Mouse (Mus musculus) spleen, adult 2 months (tissue): ENCODE results near the gene Sbno2.

Experiments used
- CTCF ChIP-seq: fragments of 200-500 bp; IDR thresholded peaks from 2 replicates; pipeline ENCODE4 v1.5.1; 2011; ENCODE audit warnings: mild to moderate bottlenecking, inconsistent platforms; ENCODE audit not compliant: insufficient read depth, insufficient read length, insufficient replicate concordance; ENCODE audit errors: extremely low read depth
- POLR2A ChIP-seq: fragments of 200-500 bp; IDR thresholded peaks from 2 replicates; pipeline ENCODE4 v1.6.1; 2011; ENCODE audit warnings: low read depth, low read length, inconsistent platforms

GRCm38 (mm10) chr10:80131952-80132350 lies 26.6 kb upstream of the Sbno2 start:
- TF ChIP-seq CTCF (no peak), POLR2A (no peak)
